Mouse (Mus musculus) embryonic facial prominence, embryonic 13.5 days (tissue): ENCODE data around the gene Pknox2. TPM values are rescaled to one million over a fixed set of nuclear protein-coding genes. Genes with fewer than 3 reads are reported as not detected.

Experiments used
- polyA plus RNA-seq: library from polyadenylated mRNA; unstranded; fragments of >200 nt; fragmentation: Nextera tagmentation; extraction: Ambion mirVana; gene quantifications from 2 replicates; pipeline ENCODE4 v1.2.1, GENCODE M21; 2015

Gene Pknox2
- polyA plus RNA-seq, 1 experiment from 2014 or later, result 10.9 TPM

Other genes with a start within 250 kb of the Pknox2 start
- 14.9 and 17.4 TPM in 2 replicates for gene Tmem218, start 60.8 kb upstream of the Pknox2 start, polyA plus RNA-seq
- 2.0 and 2.3 TPM in 2 replicates for gene Slc37a2, start 108.3 kb upstream of the Pknox2 start, polyA plus RNA-seq
- gene Ccdc15, start 201.0 kb upstream of the Pknox2 start, polyA plus RNA-seq, result 8.9 and 10.3 TPM in 2 replicates
- gene Hepacam, start 219.9 kb upstream of the Pknox2 start, polyA plus RNA-seq, result 0.21 TPM in 1 of 2 replicates, not detected in the other